Mouse (Mus musculus): ENCODE results near the gene 4833439L19Rik. TPM values are rescaled to one million over a fixed set of nuclear protein-coding genes. Genes with fewer than 3 reads are reported as not detected.

4833439L19Rik gene
- polyA plus RNA-seq, 2 experiments, result 84.6 to 125 TPM

DNA sequence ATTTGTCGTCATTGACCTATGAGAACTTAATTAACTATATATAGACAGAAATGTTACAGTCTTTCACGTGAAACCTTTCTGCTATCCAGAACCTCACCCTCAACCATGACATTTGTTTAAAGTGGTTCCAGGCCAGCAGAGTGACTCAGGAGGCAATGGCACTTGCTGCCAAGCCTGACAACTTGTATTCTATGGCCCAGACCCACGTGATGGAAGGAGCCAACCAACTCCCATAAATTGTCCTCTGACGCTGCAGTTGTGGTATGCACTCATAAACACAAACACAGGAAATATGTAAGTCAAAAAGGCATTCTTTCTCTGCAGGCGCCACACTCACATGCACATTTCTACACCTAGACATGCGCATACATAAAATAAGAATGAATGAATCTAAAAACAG lies 38.1 kb downstream of the 4833439L19Rik start:
- H3K9ac ChIP-seq (ENCODE audit: low read depth, low read length, severe bottlenecking), result no peak overlapping the region
- H3K27me3 ChIP-seq (ENCODE audit: control insufficient read depth, insufficient read depth, low read length), result no peaks in the 10 kb centered on the region
- H3K4me3 ChIP-seq (replicated peaks; ENCODE audit: low read length), result no peak overlapping the region
- H3K9me3 ChIP-seq (ENCODE audit: control insufficient read depth, low read length), result no peaks in the 10 kb centered on the region
- no peak for TF ChIP-seq POLR2A (IDR thresholded peaks at IDR 0.05; ENCODE audit: borderline replicate concordance, extremely low read depth, insufficient read depth, insufficient read length)
- H3K4me1 ChIP-seq (ENCODE audit: control insufficient read depth, insufficient read depth, low read length), result no peaks in the 10 kb centered on the region
- WGBS, result 85% methylated on average over 6 of the region's 6 CpGs
- H3K36me3 ChIP-seq (ENCODE audit: control insufficient read depth, insufficient read depth, low read length), result peaks cover 67% of the 10 kb centered on the region
- DNase-seq (ENCODE audit: low spot score) (no peak), ATAC-seq (ENCODE audit: low FRiP score, low read depth) (no peak)
- H3K4me2 ChIP-seq (replicated peaks; ENCODE audit: low read depth, low read length, severe bottlenecking), result no peak overlapping the region
- no peak overlapping the region for H3K27ac ChIP-seq (replicated peaks; ENCODE audit: low read depth, low read length)

DNA sequence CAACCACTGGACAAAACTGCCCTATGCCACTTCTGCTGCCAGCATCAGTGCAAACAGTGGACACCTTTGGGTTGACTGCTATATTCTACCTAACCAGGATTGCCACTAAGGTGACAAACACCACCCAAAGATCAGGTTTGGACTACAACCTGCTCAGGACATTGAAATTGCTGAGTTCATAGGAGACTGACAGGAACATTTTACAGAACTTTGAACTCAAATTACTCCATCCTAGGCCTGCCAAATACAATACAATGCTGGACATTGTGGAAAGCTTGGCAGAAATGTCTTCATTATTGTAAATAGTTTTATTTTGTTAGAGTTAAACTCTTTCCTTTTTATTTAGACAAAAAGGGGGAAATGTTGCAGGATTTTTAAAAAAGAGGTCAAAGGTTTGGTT lies 44.1 kb downstream of the 4833439L19Rik start:
- H3K36me3 ChIP-seq (ENCODE audit: control insufficient read depth, insufficient read depth, low read length), result peaks cover 21% of the 10 kb centered on the region
- DNase-seq (ENCODE audit: low spot score) (no peak), ATAC-seq (ENCODE audit: low FRiP score, low read depth) (no peak)
- H3K4me3 ChIP-seq (replicated peaks; ENCODE audit: low read length), result no peak overlapping the region
- H3K27me3 ChIP-seq (ENCODE audit: control insufficient read depth, insufficient read depth, low read length), result no peaks in the 10 kb centered on the region
- no peak overlapping the region for H3K4me2 ChIP-seq (replicated peaks; ENCODE audit: low read depth, low read length, severe bottlenecking)
- H3K9ac ChIP-seq (ENCODE audit: low read depth, low read length, severe bottlenecking), result no peak overlapping the region
- H3K27ac ChIP-seq (replicated peaks; ENCODE audit: low read depth, low read length), result no peak overlapping the region
- H3K9me3 ChIP-seq (ENCODE audit: control insufficient read depth, low read length), result no peaks in the 10 kb centered on the region
- no peaks in the 10 kb centered on the region for H3K4me1 ChIP-seq (ENCODE audit: control insufficient read depth, insufficient read depth, low read length)
- TF ChIP-seq POLR2A (IDR thresholded peaks at IDR 0.05; ENCODE audit: borderline replicate concordance, extremely low read depth, insufficient read depth, insufficient read length), result no peak

DNA sequence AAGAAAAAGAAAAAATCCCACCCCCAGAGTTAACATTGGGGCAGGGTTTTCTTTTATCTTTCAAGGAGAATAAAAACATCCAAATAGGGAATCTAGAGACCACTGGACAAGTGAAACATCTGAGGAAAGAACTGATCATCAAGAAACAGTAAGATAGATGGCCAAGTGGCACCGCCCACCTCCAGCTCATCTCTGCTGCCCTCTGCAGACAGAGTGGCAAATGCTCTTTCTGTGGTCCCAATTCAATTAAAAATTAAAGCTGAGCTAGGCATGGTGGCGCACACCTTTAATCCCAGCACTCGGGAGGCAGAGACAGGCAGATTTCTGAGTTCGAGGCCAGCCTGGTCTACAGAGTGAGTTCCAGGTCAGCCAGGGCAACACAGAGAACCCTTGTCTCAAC lies 45.0 kb downstream of the 4833439L19Rik start:
- DNase-seq (ENCODE audit: low spot score) (no peak), ATAC-seq (ENCODE audit: low FRiP score, low read depth) (no peak)
- TF ChIP-seq POLR2A (IDR thresholded peaks at IDR 0.05; ENCODE audit: borderline replicate concordance, extremely low read depth, insufficient read depth, insufficient read length), result no peak
- Histone ChIP-seq H3K4me3 (replicated peaks; ENCODE audit: low read length) (no peak overlapping the region), H3K27me3 (ENCODE audit: control insufficient read depth, insufficient read depth, low read length) (no peaks in the 10 kb centered on the region), H3K4me1 (ENCODE audit: control insufficient read depth, insufficient read depth, low read length) (no peaks in the 10 kb centered on the region), H3K36me3 (ENCODE audit: control insufficient read depth, insufficient read depth, low read length) (peaks cover 11% of the 10 kb centered on the region), H3K9me3 (ENCODE audit: control insufficient read depth, low read length) (no peaks in the 10 kb centered on the region), H3K9ac (ENCODE audit: low read depth, low read length, severe bottlenecking) (no peak overlapping the region), H3K27ac (replicated peaks; ENCODE audit: low read depth, low read length) (no peak overlapping the region), H3K4me2 (replicated peaks; ENCODE audit: low read depth, low read length, severe bottlenecking) (no peak overlapping the region)
- 94% methylated on average over 4 of the region's 4 CpGs for WGBS

DNA sequence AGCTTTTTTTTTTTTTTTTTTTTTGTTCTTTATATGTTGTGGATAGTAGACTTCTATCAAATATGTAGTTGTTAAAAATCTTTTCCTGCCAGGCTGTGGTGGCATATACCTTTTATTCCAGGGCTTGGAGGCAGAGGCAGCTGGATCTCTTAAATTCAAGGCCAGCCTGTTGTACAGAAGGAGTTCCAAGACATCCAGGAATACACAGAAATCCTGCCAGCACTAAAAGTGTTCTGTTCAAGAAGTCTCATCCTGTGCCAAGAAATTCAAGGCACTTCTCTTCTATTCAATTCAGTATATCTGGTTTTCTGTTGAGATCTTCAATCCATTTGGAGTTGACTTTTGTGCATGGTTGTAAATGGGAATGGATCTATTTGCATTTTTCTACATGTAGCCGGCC lies 59.3 kb downstream of the 4833439L19Rik start:
- H3K27ac ChIP-seq (replicated peaks; ENCODE audit: low read depth, low read length), result no peak overlapping the region
- no peaks in the 10 kb centered on the region for H3K9me3 ChIP-seq (ENCODE audit: control insufficient read depth, low read length)
- peaks cover 12% of the 10 kb centered on the region for H3K4me1 ChIP-seq (ENCODE audit: control insufficient read depth, insufficient read depth, low read length)
- ATAC-seq (ENCODE audit: low FRiP score, low read depth) (no peak), DNase-seq (ENCODE audit: low spot score) (no peak)
- no peaks in the 10 kb centered on the region for H3K36me3 ChIP-seq (ENCODE audit: control insufficient read depth, insufficient read depth, low read length)
- TF ChIP-seq POLR2A (IDR thresholded peaks at IDR 0.05; ENCODE audit: borderline replicate concordance, extremely low read depth, insufficient read depth, insufficient read length), result no peak
- no peak overlapping the region for H3K9ac ChIP-seq (ENCODE audit: low read depth, low read length, severe bottlenecking)
- WGBS, result 88% methylated on average over 1 of the region's 1 CpGs
- H3K4me2 ChIP-seq (replicated peaks; ENCODE audit: low read depth, low read length, severe bottlenecking), result no peak overlapping the region
- H3K27me3 ChIP-seq (ENCODE audit: control insufficient read depth, insufficient read depth, low read length), result no peaks in the 10 kb centered on the region
- H3K4me3 ChIP-seq (replicated peaks; ENCODE audit: low read length), result no peak overlapping the region

DNA sequence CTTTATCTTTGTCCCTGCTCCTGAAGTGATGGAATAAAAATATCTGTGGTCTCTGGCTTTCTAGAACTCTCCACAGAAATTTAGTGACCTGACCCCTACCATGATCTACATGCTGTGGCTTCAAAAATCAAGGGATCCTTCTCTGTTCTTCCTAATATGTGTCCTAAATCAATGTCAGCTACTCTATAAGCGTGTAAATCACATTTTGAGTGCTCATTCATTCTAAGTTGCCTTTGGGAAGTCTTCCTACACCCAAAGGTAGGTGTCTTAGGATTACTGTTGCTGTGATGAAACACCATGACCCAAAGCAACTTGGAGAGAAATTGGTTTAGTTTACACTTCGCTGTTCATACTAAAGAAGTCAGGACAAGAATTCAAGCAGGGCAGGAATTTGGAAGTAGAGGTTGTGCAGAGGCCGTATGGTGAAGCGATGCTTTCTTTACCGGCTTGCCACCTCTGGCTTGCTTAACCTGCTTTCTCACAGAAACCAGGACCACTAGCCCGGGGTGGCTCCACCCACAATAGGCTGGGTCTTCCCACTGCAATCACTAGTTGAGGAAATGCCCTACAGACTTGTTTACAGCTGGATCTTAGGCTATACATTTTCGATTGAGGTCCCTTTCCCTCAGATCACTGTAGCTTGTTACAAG lies 60.5 kb downstream of the 4833439L19Rik start:
- no peak for DNase-seq (ENCODE audit: low spot score)
- whole genome bisulfite sequencing, result 19% methylated on average over 7 of the region's 7 CpGs

More for the DNA sequence above, 60.5 kb downstream of the 4833439L19Rik start:
- Histone ChIP-seq H3K36me3 (ENCODE audit: control insufficient read depth, insufficient read depth, low read length) (no peaks in the 10 kb centered on the region), H3K9me3 (ENCODE audit: control insufficient read depth, low read length) (no peaks in the 10 kb centered on the region), H3K27me3 (ENCODE audit: control insufficient read depth, insufficient read depth, low read length) (no peaks in the 10 kb centered on the region), H3K4me3 (replicated peaks; ENCODE audit: low read length) (peak overlapping the region; percentile 78), H3K4me2 (replicated peaks; ENCODE audit: low read depth, low read length, severe bottlenecking) (peak overlapping the region; percentile 85), H3K27ac (replicated peaks; ENCODE audit: low read depth, low read length) (no peak overlapping the region), H3K4me1 (ENCODE audit: control insufficient read depth, insufficient read depth, low read length) (peaks cover 12% of the 10 kb centered on the region), H3K9ac (ENCODE audit: low read depth, low read length, severe bottlenecking) (peak overlapping the region; percentile 82)
- no peak for ATAC-seq (ENCODE audit: low FRiP score, low read depth)
- no peak for TF ChIP-seq POLR2A (IDR thresholded peaks at IDR 0.05; ENCODE audit: borderline replicate concordance, extremely low read depth, insufficient read depth, insufficient read length)

Data from limb, embryonic 14.5 days (tissue).